Mouse (Mus musculus): ENCODE measurements around the gene Pcsk4.

Gene Pcsk4

GRCm38 (mm10) chr10:80329273-80330081 lies at the start of gene Pcsk4, which contains the start of gene Reep6:
TSS of gene Pcsk4 (minus strand) at chr10:80329498.
TSS of gene Reep6 (plus strand) at chr10:80329953.
- peak; percentile 95 for DNase-seq (ENCODE audit: low read depth)

- no peak for DNase-seq (ENCODE audit: low read depth)
Measured at GRCm38 (mm10) chr10:80377716-80378115, 48.4 kb upstream of the Pcsk4 start.

- peak; percentile 89 for DNase-seq (ENCODE audit: low read depth)
Measured at GRCm38 (mm10) chr10:80376160-80376559, 46.9 kb upstream of the Pcsk4 start.

- DNase-seq (ENCODE audit: low read depth) = peak; percentile 79
Measured at GRCm38 (mm10) chr10:80374063-80374462, 44.8 kb upstream of the Pcsk4 start.

- no peak for DNase-seq (ENCODE audit: low read depth)
Measured at GRCm38 (mm10) chr10:80372706-80373105, 43.4 kb upstream of the Pcsk4 start.

- no peak for DNase-seq (ENCODE audit: low read depth)
Measured at GRCm38 (mm10) chr10:80371983-80372382, 42.7 kb upstream of the Pcsk4 start.

- peak; percentile 50 for DNase-seq (ENCODE audit: low read depth)
Measured at GRCm38 (mm10) chr10:80371411-80371966, 42.2 kb upstream of the Pcsk4 start.

- DNase-seq (ENCODE audit: low read depth) = no peak
Measured at GRCm38 (mm10) chr10:80369995-80370747, 40.9 kb upstream of the Pcsk4 start.

GRCm38 (mm10) chr10:80368392-80368791 lies 39.1 kb upstream of the Pcsk4 start:
- DNase-seq (ENCODE audit: low read depth) = no peak

- DNase-seq (ENCODE audit: low read depth) = no peak
Measured at GRCm38 (mm10) chr10:80367954-80368353, 38.7 kb upstream of the Pcsk4 start.

GRCm38 (mm10) chr10:80365736-80366135 lies 36.4 kb upstream of the Pcsk4 start:
- no peak for DNase-seq (ENCODE audit: low read depth)

- no peak for DNase-seq (ENCODE audit: low read depth)
Measured at GRCm38 (mm10) chr10:80363734-80364133, 34.4 kb upstream of the Pcsk4 start.

- DNase-seq (ENCODE audit: low read depth) = no peak
Measured at GRCm38 (mm10) chr10:80357994-80358639, 28.8 kb upstream of the Pcsk4 start.

- DNase-seq (ENCODE audit: low read depth) = no peak
Measured at GRCm38 (mm10) chr10:80357336-80357735, 28.0 kb upstream of the Pcsk4 start.

GRCm38 (mm10) chr10:80356737-80357136 lies 27.4 kb upstream of the Pcsk4 start:
- DNase-seq (ENCODE audit: low read depth) = no peak

- DNase-seq (ENCODE audit: low read depth) = no peak
Measured at GRCm38 (mm10) chr10:80356001-80356682, 26.8 kb upstream of the Pcsk4 start, which contains the start of gene Plk5. TSS of gene Plk5 (plus strand) at chr10:80356459.

GRCm38 (mm10) chr10:80355431-80355830 lies 26.1 kb upstream of the Pcsk4 start:
- no peak for DNase-seq (ENCODE audit: low read depth)

- no peak for DNase-seq (ENCODE audit: low read depth)
Measured at GRCm38 (mm10) chr10:80352727-80353126, 23.4 kb upstream of the Pcsk4 start.

GRCm38 (mm10) chr10:80351896-80352295 lies 22.6 kb upstream of the Pcsk4 start:
- no peak for DNase-seq (ENCODE audit: low read depth)

GRCm38 (mm10) chr10:80350292-80350691 lies 21.0 kb upstream of the Pcsk4 start:
- DNase-seq (ENCODE audit: low read depth) = peak; percentile 86

GRCm38 (mm10) chr10:80348981-80349380 lies 19.7 kb upstream of the Pcsk4 start:
- DNase-seq (ENCODE audit: low read depth) = no peak

Measured in c-Kit-positive CD71-negative TER-119-negative erythroid progenitor cells, embryonic 14.5 days (primary cell).